In genomic region chr4:10290326-10290725, GRCm38 (mm10) we compare ENCODE assay signal across 10 mouse cellular contexts.
DNase-seq lines count a peak whose midpoint lies in the region; ATAC-seq and TF ChIP-seq lines count a peak whose summit lies in the region.
"Had no signal": no experiment of that assay in that cellular context is flagged by ENCODE, and none has a peak within 500 bp of the region (broad histone marks: within the 10 kb centered on the region; RNA-seq: fewer than 3 reads in every experiment).

No protein-coding gene starts in this region.

- TF ChIP-seq EP300 in lung, postnatal 0 days (IDR thresholded peaks at IDR 0.05), result no peak
- TF ChIP-seq EP300 in stomach, postnatal 0 days (optimal IDR thresholded peaks at IDR 0.05), result no peak

- no peaks in the 10 kb centered on the region for H3K9me3 ChIP-seq in hindbrain, embryonic 11.5 days (ENCODE audit: control insufficient read depth, low read length)
- H3K9me3 ChIP-seq in hindbrain, embryonic 16.5 days (ENCODE audit: control insufficient read depth, low read length), result no peaks in the 10 kb centered on the region
- no peaks in the 10 kb centered on the region for H3K9me3 ChIP-seq in lung, postnatal 0 days (ENCODE audit: low read length)
- H3K9me3 ChIP-seq in stomach, postnatal 0 days (ENCODE audit: control insufficient read depth, low read length), result no peaks in the 10 kb centered on the region
- H3K9me3 ChIP-seq: lung, embryonic 15.5 days had no signal

- peak; percentile 42 for TF ChIP-seq CTCF in lung, postnatal 0 days (IDR thresholded peaks at IDR 0.05)
- peak; percentile 55 for TF ChIP-seq CTCF in stomach, postnatal 0 days (IDR thresholded peaks at IDR 0.05; ENCODE audit: low read depth)

- H3K27ac ChIP-seq in hindbrain, embryonic 11.5 days (ENCODE audit: low read depth, low read length), result no peak overlapping the region
- H3K27ac ChIP-seq in hindbrain, embryonic 16.5 days (ENCODE audit: low read depth, low read length), result no peak overlapping the region
- H3K27ac ChIP-seq in lung, postnatal 0 days (ENCODE audit: low read length), result no peak overlapping the region
- no peak overlapping the region for H3K27ac ChIP-seq in stomach, postnatal 0 days (replicated peaks)
- H3K27ac ChIP-seq: lung, embryonic 15.5 days had no signal

- H3K36me3 ChIP-seq in hindbrain, embryonic 11.5 days (ENCODE audit: control insufficient read depth, insufficient read depth, low read length), result no peaks in the 10 kb centered on the region
- H3K36me3 ChIP-seq in hindbrain, embryonic 16.5 days (ENCODE audit: control insufficient read depth, insufficient read depth, low read length), result no peaks in the 10 kb centered on the region
- H3K36me3 ChIP-seq in lung, postnatal 0 days (ENCODE audit: insufficient read depth, low read length), result no peaks in the 10 kb centered on the region
- no peaks in the 10 kb centered on the region for H3K36me3 ChIP-seq in stomach, postnatal 0 days (ENCODE audit: control insufficient read depth, insufficient read depth, low read length)
- H3K36me3 ChIP-seq: lung, embryonic 15.5 days had no signal

- WGBS in hindbrain, embryonic 11.5 days, result 74% methylated on average over 3 of the region's 3 CpGs
- WGBS in hindbrain, embryonic 16.5 days, result 63% methylated on average over 3 of the region's 3 CpGs
- WGBS in lung, postnatal 0 days, result 73% methylated on average over 3 of the region's 3 CpGs
- WGBS in stomach, postnatal 0 days, result 66% methylated on average over 3 of the region's 3 CpGs

- no peak for ATAC-seq in hindbrain, embryonic 11.5 days (ENCODE audit: low FRiP score)
- no peak for ATAC-seq in hindbrain, embryonic 16.5 days
- ATAC-seq in lung, postnatal 0 days, result no peak
- no peak for ATAC-seq in stomach, postnatal 0 days (ENCODE audit: low FRiP score, low TSS enrichment)

- no peak overlapping the region for H3K9ac ChIP-seq in hindbrain, embryonic 11.5 days (ENCODE audit: low read depth, low read length)
- no peak overlapping the region for H3K9ac ChIP-seq in hindbrain, embryonic 16.5 days (ENCODE audit: low read depth, low read length)
- H3K9ac ChIP-seq in lung, postnatal 0 days (replicated peaks; ENCODE audit: low read depth), result no peak overlapping the region
- no peak overlapping the region for H3K9ac ChIP-seq in stomach, postnatal 0 days (ENCODE audit: low read length)
- H3K9ac ChIP-seq: lung, embryonic 15.5 days had no signal

- H3K4me3 ChIP-seq in hindbrain, embryonic 11.5 days (ENCODE audit: low read depth, low read length), result no peak overlapping the region
- no peak overlapping the region for H3K4me3 ChIP-seq in hindbrain, embryonic 16.5 days (ENCODE audit: low read length)
- no peak overlapping the region for H3K4me3 ChIP-seq in lung, postnatal 0 days (ENCODE audit: low read depth, low read length)
- no peak overlapping the region for H3K4me3 ChIP-seq in stomach, postnatal 0 days (ENCODE audit: low read depth, low read length)
- H3K4me3 ChIP-seq: lung, embryonic 15.5 days had no signal

- H3K27me3 ChIP-seq in hindbrain, embryonic 11.5 days (ENCODE audit: control insufficient read depth, insufficient read depth, low read length), result no peaks in the 10 kb centered on the region
- no peaks in the 10 kb centered on the region for H3K27me3 ChIP-seq in hindbrain, embryonic 16.5 days (replicated peaks; ENCODE audit: control insufficient read depth, insufficient read depth, low read length)
- no peaks in the 10 kb centered on the region for H3K27me3 ChIP-seq in lung, postnatal 0 days (replicated peaks; ENCODE audit: insufficient read depth, low read length)
- H3K27me3 ChIP-seq in stomach, postnatal 0 days (ENCODE audit: control insufficient read depth, insufficient read depth, low read length), result no peaks in the 10 kb centered on the region
- H3K27me3 ChIP-seq: lung, embryonic 15.5 days had no signal

- DNase-seq in hindbrain, embryonic 11.5 days (ENCODE audit: low spot score), result peak; percentile 25
- peak; percentile 22 for DNase-seq in lung, postnatal 0 days (ENCODE audit: low spot score)
- no peak for DNase-seq in lung, adult 18-20 months
- peak; percentile 51 for DNase-seq in ZHBTc4 (ENCODE audit: low read depth, low spot score)
- no peak for DNase-seq in stomach, postnatal 0 days (ENCODE audit: low spot score)
- DNase-seq in natural killer cell, adult 2 months (ENCODE audit: low spot score in 2 of 2), result no peak
- DNase-seq: cerebellum, adult 9-11 months; thymus, postnatal 36 days had no signal

- H3K4me1 ChIP-seq in hindbrain, embryonic 11.5 days (replicated peaks; ENCODE audit: control insufficient read depth, insufficient read depth, low read length), result no peaks in the 10 kb centered on the region
- H3K4me1 ChIP-seq in hindbrain, embryonic 16.5 days (ENCODE audit: control insufficient read depth, insufficient read depth, low read depth, low read length), result no peaks in the 10 kb centered on the region
- no peaks in the 10 kb centered on the region for H3K4me1 ChIP-seq in lung, postnatal 0 days (ENCODE audit: insufficient read depth, low read depth, low read length)
- H3K4me1 ChIP-seq in stomach, postnatal 0 days (replicated peaks; ENCODE audit: control insufficient read depth, insufficient read depth), result no peaks in the 10 kb centered on the region
- H3K4me1 ChIP-seq: lung, embryonic 15.5 days had no signal

- no peak overlapping the region for H3K4me2 ChIP-seq in hindbrain, embryonic 11.5 days (replicated peaks; ENCODE audit: low read depth, low read length)
- H3K4me2 ChIP-seq in hindbrain, embryonic 16.5 days (ENCODE audit: low read length), result no peak overlapping the region
- no peak overlapping the region for H3K4me2 ChIP-seq in lung, postnatal 0 days (replicated peaks; ENCODE audit: low read depth, low read length)
- no peak overlapping the region for H3K4me2 ChIP-seq in stomach, postnatal 0 days (replicated peaks; ENCODE audit: low read depth)
- H3K4me2 ChIP-seq: lung, embryonic 15.5 days had no signal

Comparison
In these comparisons a context has a peak if more than half of its experiments do, and no peak if none do; other contexts are left out.
1. DNase-seq: peak in hindbrain, embryonic 11.5 days (single experiment), lung, postnatal 0 days (single experiment) and ZHBTc4 (single experiment); none in lung, adult 18-20 months (0 of 2), stomach, postnatal 0 days (single experiment) and natural killer cell, adult 2 months (0 of 2).